Mouse (Mus musculus) intestine, embryonic 15.5 days (tissue): ENCODE results near the gene Mill2. TPM values are rescaled to one million over a fixed set of nuclear protein-coding genes. Genes with fewer than 3 reads are reported as not detected.
"Not testable (repeated sequence)": the region's sequence is repeated elsewhere in the genome, so short reads cannot be mapped to it uniquely, and the experiment has no call there.

ENCODE experiments used
- ATAC-seq: fragments of 200-750 bp; cut with Nextera tagmentation; 2 replicates; pipeline ENCODE4 v1.8.0; 2017; ENCODE audit warnings: moderate TSS enrichment, moderate library complexity
- H3K27ac ChIP-seq: fragments of 300-500 bp; sonication (generic); 2 replicates; pipeline ENCODE4 v1.5.1; 2015; ENCODE audit warnings: mild to moderate bottlenecking, inconsistent platforms
- H3K27me3 ChIP-seq: fragments of 300-500 bp; sonication (generic); replicated peaks from 2 replicates; pipeline ENCODE4 v1.6.1; 2015; ENCODE audit warnings: inconsistent platforms
- H3K36me3 ChIP-seq: fragments of 300-500 bp; sonication (generic); 2 replicates; pipeline ENCODE4 v1.6.1; 2015; ENCODE audit warnings: inconsistent platforms
- H3K4me1 ChIP-seq: fragments of 300-500 bp; sonication (generic); replicated peaks from 2 replicates; pipeline ENCODE4 v1.6.1; 2015; ENCODE audit warnings: inconsistent platforms
- H3K4me2 ChIP-seq: fragments of 300-500 bp; sonication (generic); replicated peaks from 2 replicates; pipeline ENCODE4 v1.6.1; 2015; ENCODE audit warnings: mild to moderate bottlenecking, inconsistent platforms
- H3K4me3 ChIP-seq: fragments of 300-500 bp; sonication (generic); replicated peaks from 2 replicates; pipeline ENCODE4 v1.5.1; 2015; ENCODE audit warnings: inconsistent platforms
- H3K9ac ChIP-seq: fragments of 300-500 bp; sonication (generic); 2 replicates; pipeline ENCODE4 v1.6.1; 2015; ENCODE audit warnings: inconsistent platforms
- H3K9me3 ChIP-seq: fragments of 300-500 bp; sonication (generic); 2 replicates; pipeline ENCODE4 v1.6.1; 2016; ENCODE audit warnings: inconsistent platforms
- WGBS: fragments of 180-500 bp; shearing (Covaris S2); methylation state at CpG from one replicate; pipeline ENCODE4 v1.1.7; 2015; 5-methylcytosine and 5-hydroxymethylcytosine counted together
- polyA plus RNA-seq: library from polyadenylated mRNA; unstranded; fragments of >200 nt; fragmentation: Nextera tagmentation; extraction: Ambion mirVana; gene quantifications from 2 replicates; pipeline ENCODE4 v1.2.1, GENCODE M21; 2015

Gene Mill2
- polyA plus RNA-seq, 1 experiment from 2014 or later = 0.73 TPM

- peak overlapping the region; percentile 75 for H3K4me2 ChIP-seq
- no peaks in the 10 kb centered on the region for H3K27me3 ChIP-seq
- H3K9me3 ChIP-seq = no peaks in the 10 kb centered on the region
- H3K9ac ChIP-seq = no peak overlapping the region
- peak; percentile 13 for ATAC-seq
- WGBS = 52% methylated on average over 1 of the region's 1 CpGs
- H3K27ac ChIP-seq = peak overlapping the region; percentile 75
- H3K4me1 ChIP-seq = peaks cover 3% of the 10 kb centered on the region; the same call in 1 of the 2 replicates
- no peaks in the 10 kb centered on the region for H3K36me3 ChIP-seq
- H3K4me3 ChIP-seq = peak overlapping the region; percentile 29
Measured at GRCm38 (mm10) chr7:18841174-18841567, 1.4 kb downstream of the Mill2 start.

DNA sequence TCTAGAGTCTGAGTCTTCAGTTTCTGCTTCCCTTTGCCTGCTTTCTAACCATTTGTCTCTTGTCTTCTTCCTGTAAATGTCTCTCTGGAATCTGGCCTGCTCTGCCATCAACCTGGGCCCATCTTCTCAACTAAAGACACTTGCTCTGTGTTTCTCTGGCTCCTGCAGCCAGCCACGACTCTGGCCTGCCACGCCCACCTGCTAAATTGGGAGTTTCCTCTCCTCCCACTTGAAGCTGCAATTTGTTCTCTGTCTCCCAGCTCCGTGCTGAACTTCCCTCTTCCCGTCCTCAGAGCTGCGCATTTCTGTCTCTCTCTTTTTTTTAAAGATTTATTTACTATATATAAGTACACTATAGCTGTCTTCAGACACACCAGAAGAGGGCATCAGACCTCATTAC is 5.0 kb downstream of the Mill2 start:
- no peaks in the 10 kb centered on the region for H3K36me3 ChIP-seq
- no peak overlapping the region for H3K9ac ChIP-seq
- no peak for ATAC-seq
- H3K4me1 ChIP-seq = peaks cover 7% of the 10 kb centered on the region
- no peaks in the 10 kb centered on the region for H3K9me3 ChIP-seq
- WGBS = 24% methylated on average over 5 of the region's 5 CpGs
- H3K4me2 ChIP-seq = no peak overlapping the region
- no peak overlapping the region for H3K27ac ChIP-seq
- H3K4me3 ChIP-seq = no peak overlapping the region
- no peaks in the 10 kb centered on the region for H3K27me3 ChIP-seq

DNA sequence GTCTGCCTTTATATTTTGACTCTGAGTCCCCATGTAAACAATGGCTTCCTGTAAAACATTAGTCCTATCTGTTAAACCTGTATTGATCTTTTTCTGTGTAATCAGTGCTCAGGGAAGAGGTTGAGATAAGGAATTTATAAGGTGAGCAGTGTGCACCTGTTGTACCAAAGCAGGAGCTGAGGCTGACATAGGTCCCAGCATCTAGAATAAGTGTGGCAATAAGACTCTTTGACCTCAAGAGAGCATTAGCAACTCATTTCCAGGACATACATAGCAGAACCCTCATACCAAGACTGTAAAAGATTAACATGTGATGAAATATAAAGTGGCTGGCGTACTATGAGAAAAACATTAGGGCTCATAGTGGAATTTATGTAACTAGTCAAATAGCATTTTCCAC is 8.6 kb downstream of the Mill2 start:
- Histone ChIP-seq H3K4me2 (no peak overlapping the region), H3K9ac (no peak overlapping the region), H3K27ac (no peak overlapping the region), H3K4me1 (peaks cover 3% of the 10 kb centered on the region; the same call in 1 of the 2 replicates), H3K27me3 (no peaks in the 10 kb centered on the region), H3K36me3 (no peaks in the 10 kb centered on the region), H3K4me3 (no peak overlapping the region), H3K9me3 (no peaks in the 10 kb centered on the region)
- WGBS = 74% methylated on average over 1 of the region's 1 CpGs
- peak; percentile 84 for ATAC-seq

- 66% methylated on average over 5 of the region's 5 CpGs for WGBS
- no peaks in the 10 kb centered on the region for H3K9me3 ChIP-seq
- no peak overlapping the region for H3K4me3 ChIP-seq
- ATAC-seq = peak; percentile 61; the same call in 1 of the 2 replicates
- H3K27ac ChIP-seq = no peak overlapping the region
- H3K4me2 ChIP-seq = no peak overlapping the region
- no peak overlapping the region for H3K9ac ChIP-seq
- H3K4me1 ChIP-seq = peaks cover 7% of the 10 kb centered on the region; the same call in 1 of the 2 replicates
- no peaks in the 10 kb centered on the region for H3K36me3 ChIP-seq
- no peaks in the 10 kb centered on the region for H3K27me3 ChIP-seq
Measured at GRCm38 (mm10) chr7:18858310-18858916, 18.6 kb downstream of the Mill2 start.

DNA sequence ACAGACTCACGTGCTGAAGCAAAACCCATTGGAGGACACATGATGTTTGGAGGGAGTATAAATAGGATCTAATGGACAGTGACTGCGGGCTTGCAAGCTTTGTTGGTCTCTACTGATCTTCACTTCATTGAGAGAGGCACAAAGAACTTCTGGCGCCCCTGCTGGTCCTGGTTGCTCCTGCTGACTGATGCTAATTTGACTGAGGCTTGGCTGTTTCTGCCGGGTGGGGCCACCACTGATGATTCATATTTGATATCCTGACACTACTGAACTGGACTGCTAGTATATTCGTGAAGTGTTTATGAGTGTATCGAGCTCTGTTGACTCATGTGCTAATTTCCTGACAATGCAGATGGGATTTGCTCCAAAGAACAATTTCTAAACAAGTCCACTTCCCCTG is 23.0 kb downstream of the Mill2 start:
- Histone ChIP-seq H3K4me3 (no peak overlapping the region), H3K36me3 (no peaks in the 10 kb centered on the region), H3K9me3 (no peaks in the 10 kb centered on the region), H3K27me3 (no peaks in the 10 kb centered on the region), H3K27ac (no peak overlapping the region), H3K4me1 (peaks cover 7% of the 10 kb centered on the region; the same call in 1 of the 2 replicates), H3K9ac (no peak overlapping the region), H3K4me2 (no peak overlapping the region)
- 83% methylated on average over 6 of the region's 6 CpGs for WGBS
- ATAC-seq = no peak

- 83% methylated on average over 2 of the region's 2 CpGs for WGBS
- Histone ChIP-seq H3K27ac (no peak overlapping the region), H3K4me3 (no peak overlapping the region), H3K27me3 (0 out of 2 replicates have a peak, but pooled peaks cover 2% of the 10 kb centered on the region), H3K4me1 (0 out of 2 replicates have a peak, but pooled peaks cover 4% of the 10 kb centered on the region), H3K9me3 (no peaks in the 10 kb centered on the region), H3K9ac (no peak overlapping the region), H3K4me2 (no peak overlapping the region), H3K36me3 (no peaks in the 10 kb centered on the region)
- no peak for ATAC-seq
Measured at GRCm38 (mm10) chr7:18868491-18868890, 28.7 kb downstream of the Mill2 start.

DNA sequence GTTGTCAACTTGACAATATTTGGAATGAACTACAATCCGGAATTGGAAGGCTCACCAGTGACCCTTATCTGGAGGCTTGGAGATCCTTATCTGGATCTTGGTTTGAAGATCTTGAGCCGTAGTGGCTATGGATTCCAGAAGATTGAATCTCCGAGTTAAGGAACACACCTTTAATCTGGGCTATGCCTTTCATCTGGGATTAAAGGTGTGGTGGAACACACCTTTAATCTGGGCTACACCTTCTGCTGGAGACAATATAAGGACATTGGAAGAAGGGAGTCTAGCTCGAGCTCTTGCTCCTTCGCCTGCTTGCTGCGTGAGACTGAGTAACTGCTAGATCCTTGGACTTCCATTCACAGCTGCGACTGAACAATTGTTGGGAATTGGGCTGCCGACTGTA is 31.3 kb downstream of the Mill2 start, which contains the start of gene Pglyrp1:
Gene Pglyrp1, plus strand, starts transcription at position 301 of the 400 bp plus-strand sequence.
- not testable (repeated sequence) for H3K9me3 ChIP-seq, H3K4me3 ChIP-seq, H3K4me2 ChIP-seq, H3K27ac ChIP-seq, H3K9ac ChIP-seq, H3K27me3 ChIP-seq, H3K4me1 ChIP-seq, ATAC-seq, H3K36me3 ChIP-seq
- WGBS = 88% methylated on average over 1 of the region's 8 CpGs

GRCm38 (mm10) chr7:18872014-18872802 is 32.4 kb downstream of the Mill2 start:
- Histone ChIP-seq H3K9ac (peak overlapping the region; percentile 13), H3K4me3 (peak overlapping the region; percentile 20), H3K36me3 (no peaks in the 10 kb centered on the region), H3K4me1 (0 out of 2 replicates have a peak, but pooled peaks cover 4% of the 10 kb centered on the region), H3K27ac (no peak overlapping the region), H3K27me3 (0 out of 2 replicates have a peak, but pooled peaks cover 2% of the 10 kb centered on the region), H3K4me2 (peak overlapping the region; percentile 66), H3K9me3 (no peaks in the 10 kb centered on the region)
- ATAC-seq = peak; percentile 54
- 26% methylated on average over 14 of the region's 14 CpGs for WGBS

DNA sequence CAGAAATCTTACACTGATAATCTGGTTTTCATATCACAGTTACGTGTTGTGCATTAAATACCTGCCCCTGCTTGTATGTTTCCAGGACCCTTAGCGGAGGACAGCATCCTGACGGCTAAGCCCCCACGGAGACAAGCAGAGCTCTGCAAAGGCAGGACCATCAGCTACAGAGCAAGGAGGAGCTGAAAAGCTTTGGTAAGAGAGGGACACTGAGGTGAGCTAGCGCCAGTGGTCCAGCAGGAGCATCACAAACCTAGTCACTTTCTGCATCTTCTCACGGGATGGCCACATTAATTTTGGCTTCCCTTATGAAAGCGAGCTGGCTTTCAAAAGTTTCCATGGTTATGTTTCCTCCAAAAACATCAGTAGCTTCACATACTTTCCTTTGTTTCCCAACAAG is 33.0 kb downstream of the Mill2 start:
- no peaks in the 10 kb centered on the region for H3K9me3 ChIP-seq
- 0 out of 2 replicates have a peak, but pooled peaks cover 4% of the 10 kb centered on the region for H3K4me1 ChIP-seq
- H3K27ac ChIP-seq = no peak overlapping the region
- 2% methylated on average over 7 of the region's 7 CpGs for WGBS
- no peaks in the 10 kb centered on the region for H3K36me3 ChIP-seq
- peak overlapping the region; percentile 13 for H3K9ac ChIP-seq
- peak overlapping the region; percentile 66 for H3K4me2 ChIP-seq
- peak overlapping the region; percentile 20 for H3K4me3 ChIP-seq
- 0 out of 2 replicates have a peak, but pooled peaks cover 2% of the 10 kb centered on the region for H3K27me3 ChIP-seq
- peak; percentile 53 for ATAC-seq

DNA sequence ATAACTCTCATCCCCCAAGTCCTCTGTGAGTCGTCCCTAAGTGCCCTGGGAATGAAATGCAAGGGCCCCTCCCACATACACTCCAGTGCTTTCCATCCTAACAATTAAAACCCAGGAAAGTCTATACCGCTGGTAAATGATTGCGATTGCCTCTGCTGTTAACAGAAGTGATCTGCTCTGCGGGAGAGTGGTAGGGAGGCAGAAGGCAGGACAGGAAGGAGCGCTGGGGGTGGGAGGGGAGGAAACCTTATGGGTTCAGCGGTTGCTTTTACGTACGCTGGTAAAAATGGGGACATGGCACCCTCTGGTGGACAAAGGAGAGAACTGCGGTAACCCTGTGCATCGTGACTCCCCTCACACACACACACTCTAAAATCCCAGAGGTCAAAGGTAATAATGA is 33.5 kb downstream of the Mill2 start:
- Histone ChIP-seq H3K4me2 (peak overlapping the region; percentile 66), H3K27ac (no peak overlapping the region), H3K4me1 (0 out of 2 replicates have a peak, but pooled peaks cover 4% of the 10 kb centered on the region), H3K27me3 (0 out of 2 replicates have a peak, but pooled peaks cover 2% of the 10 kb centered on the region), H3K36me3 (no peaks in the 10 kb centered on the region), H3K4me3 (peak overlapping the region; percentile 20), H3K9me3 (no peaks in the 10 kb centered on the region), H3K9ac (no peak overlapping the region)
- peak; percentile 82 for ATAC-seq
- under 1% methylated on average over 10 of the region's 10 CpGs for WGBS

DNA sequence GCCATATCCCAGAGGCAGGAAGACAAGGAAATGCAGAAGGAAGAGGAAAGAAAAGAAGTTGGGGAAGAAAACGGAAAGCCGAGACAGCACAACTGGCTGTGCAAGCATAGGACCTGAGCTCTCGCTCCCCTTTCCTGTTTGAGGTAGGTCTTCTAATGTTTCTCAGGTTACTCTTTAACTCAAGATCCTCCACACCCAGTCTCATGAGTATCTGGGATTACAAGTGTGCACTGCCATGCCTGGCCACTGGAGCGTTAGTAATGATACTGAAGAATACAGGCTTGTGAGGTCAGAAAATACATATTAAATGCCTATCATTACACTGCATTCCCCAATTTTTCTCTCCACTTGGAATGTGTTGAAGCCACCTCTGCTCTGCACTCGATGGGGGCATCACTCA is 35.6 kb downstream of the Mill2 start:
- H3K4me1 ChIP-seq = 0 out of 2 replicates have a peak, but pooled peaks cover 4% of the 10 kb centered on the region
- no peaks in the 10 kb centered on the region for H3K9me3 ChIP-seq
- WGBS = 71% methylated on average over 5 of the region's 5 CpGs
- H3K36me3 ChIP-seq = no peaks in the 10 kb centered on the region
- H3K4me2 ChIP-seq = no peak overlapping the region
- no peak overlapping the region for H3K4me3 ChIP-seq
- 0 out of 2 replicates have a peak, but pooled peaks cover 2% of the 10 kb centered on the region for H3K27me3 ChIP-seq
- H3K27ac ChIP-seq = no peak overlapping the region
- H3K9ac ChIP-seq = no peak overlapping the region
- ATAC-seq = peak; percentile 50; the same call in 1 of the 2 replicates

- Histone ChIP-seq H3K4me1 (no peaks in the 10 kb centered on the region), H3K27ac (no peak overlapping the region), H3K4me3 (no peak overlapping the region), H3K4me2 (no peak overlapping the region), H3K36me3 (no peaks in the 10 kb centered on the region), H3K9me3 (no peaks in the 10 kb centered on the region), H3K9ac (no peak overlapping the region), H3K27me3 (no peaks in the 10 kb centered on the region)
- 70% methylated on average over 7 of the region's 7 CpGs for WGBS
- ATAC-seq = no peak
Measured at GRCm38 (mm10) chr7:18878691-18879090, 38.9 kb downstream of the Mill2 start.
